Mouse (Mus musculus): Measurements from ENCODE around the gene Prkcz.

Gene Prkcz

GRCm38 (mm10) chr4:155284521-155285379, 76.4 kb downstream of the Prkcz start:
- intact Hi-C loops (cut with DNase I), result no loop called here

- intact Hi-C loops (cut with DNase I), result no loop called here
Measured at GRCm38 (mm10) chr4:155283585-155283984, 77.6 kb downstream of the Prkcz start.

GRCm38 (mm10) chr4:155283001-155283503, 78.1 kb downstream of the Prkcz start:
- intact Hi-C loops (cut with DNase I), result no loop called here

- intact Hi-C loops (cut with DNase I), result no loop called here
Measured at GRCm38 (mm10) chr4:155282231-155282630, 78.9 kb downstream of the Prkcz start.

GRCm38 (mm10) chr4:155281652-155282051, 79.5 kb downstream of the Prkcz start:
- intact Hi-C loops (cut with DNase I), result no loop called here

- intact Hi-C loops (cut with DNase I), result no loop called here
Measured at GRCm38 (mm10) chr4:155281227-155281626, 79.9 kb downstream of the Prkcz start.

- intact Hi-C loops (cut with DNase I), result no loop called here
Measured at GRCm38 (mm10) chr4:155280768-155281121, 80.4 kb downstream of the Prkcz start.

GRCm38 (mm10) chr4:155279926-155280767, 81.0 kb downstream of the Prkcz start:
- intact Hi-C loops (cut with DNase I), result no loop called here

- intact Hi-C loops (cut with DNase I), result no loop called here
Measured at GRCm38 (mm10) chr4:155279054-155279453, 82.1 kb downstream of the Prkcz start.

- intact Hi-C loops (cut with DNase I), result no loop called here
Measured at GRCm38 (mm10) chr4:155277963-155278362, 83.2 kb downstream of the Prkcz start.

- intact Hi-C loops (cut with DNase I), result no loop called here
Measured at GRCm38 (mm10) chr4:155274851-155275250, 86.3 kb downstream of the Prkcz start.

GRCm38 (mm10) chr4:155274451-155274850, 86.7 kb downstream of the Prkcz start:
- intact Hi-C loops (cut with DNase I), result no loop called here

- intact Hi-C loops (cut with DNase I), result no loop called here
Measured at GRCm38 (mm10) chr4:155268382-155268781, 92.8 kb downstream of the Prkcz start.

- intact Hi-C loops (cut with DNase I), result loop anchor here (2.0 kb wide), 1 partner anchor 41 kb away; no protein-coding TSS in a partner anchor
Measured at GRCm38 (mm10) chr4:155267639-155268175, 93.5 kb downstream of the Prkcz start.

GRCm38 (mm10) chr4:155267047-155267543, 94.1 kb downstream of the Prkcz start:
- intact Hi-C loops (cut with DNase I), result loop anchor here (2.0 kb wide), 1 partner anchor 42 kb away; no protein-coding TSS in a partner anchor

- intact Hi-C loops (cut with DNase I), result no loop called here
Measured at GRCm38 (mm10) chr4:155264521-155265321, 96.4 kb downstream of the Prkcz start.

- intact Hi-C loops (cut with DNase I), result no loop called here
Measured at GRCm38 (mm10) chr4:155252253-155252652, 108.9 kb downstream of the Prkcz start.

- intact Hi-C loops (cut with DNase I), result no loop called here
Measured at GRCm38 (mm10) chr4:155251147-155251546, 110.0 kb downstream of the Prkcz start.

- intact Hi-C loops (cut with DNase I), result no loop called here
Measured at GRCm38 (mm10) chr4:155250361-155251117, 110.6 kb downstream of the Prkcz start.

Measured in adrenal gland (tissue).